Mouse (Mus musculus) monocyte, adult 2 months (primary cell): ENCODE results near the gene Epb41l2.
A peak's percentile ranks its signal among the peaks of the same experiment; 100 is the strongest.

Experiments used
- DNase-seq, 2 experiments: peaks; one replicate each; pipeline ENCODE4 v3.0.0; 2022; ENCODE audit warnings: low spot score in 2 of 2, low read depth in 1 of 2

Epb41l2 gene

GRCm38 (mm10) chr10:25365158-25365557 is 5.6 kb downstream of the Epb41l2 start:
- DNase-seq, result no peak

DNA sequence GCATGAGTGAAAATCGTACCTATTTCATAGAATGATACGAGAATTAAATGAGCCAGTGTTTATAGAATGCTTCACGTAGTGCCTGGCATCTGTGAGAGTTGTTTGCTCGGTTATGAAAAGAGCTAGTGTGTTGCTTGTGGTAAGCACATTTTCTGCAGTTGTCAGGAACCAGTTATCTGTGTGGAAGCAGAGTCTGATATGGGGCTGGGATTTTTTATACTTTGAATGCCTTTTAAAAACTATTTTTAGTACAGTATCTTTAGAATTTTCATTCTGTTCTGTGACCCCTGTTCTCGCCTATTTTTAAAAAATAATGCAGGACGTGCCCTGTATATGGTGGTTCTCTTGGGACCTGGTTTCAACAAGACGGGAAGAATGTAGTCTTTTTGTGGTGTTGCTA is 6.1 kb downstream of the Epb41l2 start:
- DNase-seq, result no peak

DNA sequence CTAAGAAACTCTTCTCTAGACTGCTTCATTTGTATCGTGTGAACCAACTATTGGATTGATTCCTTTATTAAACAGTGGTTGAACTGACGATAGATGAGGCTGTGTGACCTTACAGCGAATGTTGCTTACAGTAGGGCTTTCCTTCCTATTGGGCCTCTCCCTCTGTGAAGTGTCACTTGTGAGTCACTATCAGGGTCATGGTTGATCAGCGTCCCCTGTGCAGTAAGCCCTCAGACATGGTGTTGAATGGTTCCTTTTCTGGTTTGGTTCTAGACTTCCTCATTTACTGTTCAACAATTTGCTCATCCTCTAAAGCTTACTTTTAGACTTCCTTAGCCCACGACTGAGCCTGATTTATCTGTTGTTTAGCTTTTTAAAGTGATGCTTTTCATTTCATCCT is 7.1 kb downstream of the Epb41l2 start:
- peak; percentile 34 to 49 for DNase-seq

DNA sequence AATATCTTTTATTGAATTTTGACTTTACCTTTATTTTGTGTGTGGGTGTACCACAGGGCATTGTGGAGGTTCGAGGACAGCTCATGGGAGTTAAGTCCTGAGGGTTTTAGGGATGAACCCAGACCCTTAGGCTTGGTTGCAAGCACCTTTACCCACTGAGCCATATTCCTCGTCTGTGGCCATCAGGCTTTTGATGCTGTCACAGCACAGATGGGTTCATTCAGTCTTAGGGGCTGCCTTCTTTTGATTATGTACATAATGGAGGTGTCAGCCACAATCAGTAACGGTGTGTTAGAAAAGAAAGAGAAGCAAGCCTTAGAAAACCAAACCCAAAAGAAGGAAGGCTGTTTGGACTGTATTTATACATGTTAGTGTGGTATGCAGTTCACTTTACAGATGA is 9.3 kb downstream of the Epb41l2 start:
- no peak for DNase-seq

DNA sequence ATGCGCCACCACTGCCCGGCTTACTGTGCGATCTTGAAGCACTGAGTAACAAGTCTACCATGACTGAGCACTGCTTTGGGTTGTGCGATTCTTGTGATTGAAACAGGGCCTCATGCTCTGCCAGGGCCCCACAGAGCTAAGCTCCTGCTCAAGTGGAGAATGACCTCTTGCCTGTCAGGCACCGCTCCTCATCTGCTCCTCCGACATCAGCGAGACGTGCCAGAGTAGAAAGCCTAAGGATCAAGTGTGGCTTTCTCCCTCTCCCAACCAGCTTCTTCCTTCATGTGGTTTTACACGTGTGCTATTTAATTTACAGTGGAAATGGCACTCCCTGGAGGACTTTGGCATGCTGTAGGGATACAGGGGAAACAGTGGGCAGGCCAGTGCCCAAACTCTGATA is 10.1 kb downstream of the Epb41l2 start:
- DNase-seq, result no peak

- DNase-seq, result no peak
These were observed 11.7 kb downstream of the Epb41l2 start for GRCm38 (mm10) chr10:25371336-25371735.

DNA sequence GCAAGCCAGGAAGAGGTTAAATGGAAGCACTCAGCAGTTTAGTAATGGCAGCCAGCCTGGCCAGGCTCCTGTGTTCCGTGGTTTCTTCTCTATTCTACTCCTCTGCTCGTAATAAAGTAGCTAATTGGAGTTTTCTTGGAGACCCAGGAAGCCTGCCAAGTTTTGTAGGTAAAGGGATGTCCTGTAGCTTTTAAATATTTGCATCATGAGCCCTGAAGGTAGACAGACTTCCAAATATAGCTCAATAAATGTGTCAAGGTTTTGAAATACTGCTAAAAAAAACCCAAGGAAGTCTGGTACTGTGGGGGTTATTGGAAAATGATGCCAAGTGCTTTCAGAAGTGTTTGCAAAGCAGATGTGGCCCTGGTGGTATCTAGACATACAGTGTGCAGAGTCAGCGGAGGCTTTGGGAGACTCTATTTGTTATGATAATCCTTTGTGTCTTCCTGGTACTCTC is 12.3 kb downstream of the Epb41l2 start:
- no peak for DNase-seq

- DNase-seq, result no peak
These were observed 13.0 kb downstream of the Epb41l2 start for GRCm38 (mm10) chr10:25372510-25373148.

DNA sequence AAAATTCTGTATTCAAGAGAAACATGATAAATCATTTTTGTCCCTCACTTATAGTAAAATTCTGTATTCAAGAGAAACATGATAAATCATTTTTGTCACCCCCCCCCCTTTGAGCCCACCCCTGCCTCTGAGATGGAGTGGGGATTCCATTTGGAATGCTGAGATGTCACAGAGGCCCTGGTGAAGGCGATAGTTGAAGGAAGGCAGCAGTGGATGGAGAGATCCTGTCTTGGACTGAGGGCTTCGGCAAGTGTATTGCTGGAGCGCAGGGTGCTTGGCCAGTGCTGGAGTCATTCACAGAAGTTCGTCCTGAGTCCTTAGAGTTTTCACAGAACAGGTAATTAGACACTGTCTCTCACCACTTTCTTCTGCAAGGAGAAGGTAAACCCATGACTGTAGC is 15.4 kb downstream of the Epb41l2 start:
- DNase-seq, result no peak

DNA sequence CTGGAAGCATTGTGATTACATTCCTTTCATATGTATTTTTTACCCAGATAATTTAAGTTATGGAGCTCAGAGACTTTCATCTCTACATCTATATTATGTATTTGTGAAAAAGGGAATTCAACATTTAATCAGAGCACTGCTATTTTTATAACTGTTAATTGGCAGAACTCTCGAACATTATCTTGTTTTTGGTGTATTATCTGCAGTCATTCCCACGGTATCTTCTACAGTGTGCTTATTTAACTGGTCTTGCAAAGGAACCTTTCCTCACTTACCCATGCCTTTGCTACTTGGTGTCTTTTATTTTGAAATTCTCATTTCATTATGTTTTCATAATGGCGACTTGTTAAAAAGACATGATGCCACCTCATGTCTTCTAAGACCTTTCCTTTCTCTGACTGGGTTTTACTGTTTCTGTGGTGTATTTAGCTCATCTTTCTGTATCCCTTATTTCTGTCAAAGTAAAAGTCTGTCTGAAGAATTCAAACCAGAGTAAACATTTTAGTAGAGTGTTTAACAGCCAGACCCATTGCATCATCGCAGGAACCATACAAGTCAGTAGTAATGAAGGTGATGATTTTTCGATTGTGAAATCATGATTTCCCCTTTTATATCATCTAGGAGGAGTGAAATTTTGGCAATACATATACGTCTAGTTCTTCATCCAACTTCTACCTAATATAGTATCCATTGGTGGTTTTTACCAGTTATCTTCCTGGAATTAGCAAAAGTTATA is 21.3 kb downstream of the Epb41l2 start:
- DNase-seq, result no peak

DNA sequence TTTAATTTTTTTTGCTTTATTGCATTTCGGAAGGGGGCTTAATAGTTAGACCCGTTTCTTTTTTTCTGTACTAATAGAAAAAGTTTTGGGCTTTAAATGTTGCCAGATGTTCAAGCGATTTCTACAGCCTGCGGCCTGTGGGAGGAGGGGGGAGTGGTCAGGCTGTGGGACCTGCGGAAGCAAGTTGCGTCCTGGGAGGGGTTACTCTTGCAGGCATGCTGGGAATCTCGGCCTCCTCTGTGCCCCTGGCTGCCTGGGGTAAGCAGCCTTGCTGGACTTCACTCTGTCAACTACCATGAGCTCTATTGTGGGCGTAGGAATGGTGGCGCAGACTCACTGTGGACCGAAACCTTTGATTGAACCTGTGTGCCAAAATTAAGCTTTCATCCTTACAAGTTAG is 22.4 kb downstream of the Epb41l2 start:
- DNase-seq, result no peak

DNA sequence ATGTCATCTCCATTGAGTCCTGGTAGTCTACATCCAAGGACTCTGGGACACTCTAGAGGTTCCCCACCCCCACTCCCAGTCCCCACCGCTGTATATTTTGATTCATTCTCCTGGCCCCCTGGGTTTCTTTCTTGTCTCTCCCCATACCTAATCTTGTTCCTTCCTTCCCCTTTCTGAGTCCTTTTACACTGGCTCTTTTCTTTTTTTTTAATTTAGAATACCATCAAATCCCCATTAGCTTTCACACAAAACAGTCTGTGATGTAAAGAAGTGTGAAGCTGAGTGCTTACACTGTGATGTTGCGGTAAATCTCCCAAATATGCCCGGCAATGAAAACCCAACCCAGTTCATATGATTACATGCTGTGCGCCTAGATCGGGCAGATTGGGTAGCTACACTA is 23.6 kb downstream of the Epb41l2 start:
- no peak for DNase-seq

- DNase-seq, result no peak
These were observed 24.8 kb downstream of the Epb41l2 start for GRCm38 (mm10) chr10:25384391-25384790.

DNA sequence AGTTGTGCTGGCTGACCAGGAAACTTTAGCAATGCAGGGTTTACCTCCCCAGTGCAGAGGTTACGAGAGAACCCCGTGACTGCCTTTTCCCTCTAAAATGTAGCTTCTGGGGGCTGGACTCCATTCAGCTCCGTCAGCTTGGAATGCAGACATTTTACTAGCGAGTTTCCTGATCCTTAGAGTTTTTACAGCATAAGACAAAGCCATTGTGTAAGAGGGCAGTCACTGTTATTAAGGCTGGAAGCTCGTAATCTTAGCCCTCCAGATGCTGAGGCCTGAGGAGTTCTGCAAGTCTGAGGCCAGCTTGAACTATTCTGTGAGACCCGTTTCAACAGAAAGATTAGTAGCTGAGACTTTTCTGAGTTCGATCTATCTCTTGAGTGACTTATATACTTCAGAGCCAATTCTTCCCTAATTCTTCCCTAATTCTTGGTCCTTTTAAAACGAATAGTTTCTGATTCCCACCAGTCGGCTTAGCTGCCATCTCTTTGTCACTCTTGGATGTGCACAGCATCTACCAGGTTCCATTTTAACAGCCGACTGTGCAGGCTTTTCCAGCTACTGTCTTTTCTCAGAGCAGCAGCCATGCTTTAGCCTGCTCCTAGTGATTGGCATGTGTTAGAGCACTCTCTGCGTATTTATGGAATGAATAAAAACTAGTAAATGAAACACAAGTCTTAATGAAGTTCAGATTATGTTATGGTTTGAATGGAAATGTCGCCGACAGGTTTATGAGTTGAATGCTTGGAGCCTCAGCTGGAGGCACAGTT is 26.4 kb downstream of the Epb41l2 start:
- no peak for DNase-seq

GRCm38 (mm10) chr10:25386868-25387267 is 27.3 kb downstream of the Epb41l2 start:
- DNase-seq, result no peak

- no peak for DNase-seq
These were observed 27.7 kb downstream of the Epb41l2 start for GRCm38 (mm10) chr10:25387268-25387667.

- no peak for DNase-seq
These were observed 33.2 kb downstream of the Epb41l2 start for GRCm38 (mm10) chr10:25392786-25393185.

DNA sequence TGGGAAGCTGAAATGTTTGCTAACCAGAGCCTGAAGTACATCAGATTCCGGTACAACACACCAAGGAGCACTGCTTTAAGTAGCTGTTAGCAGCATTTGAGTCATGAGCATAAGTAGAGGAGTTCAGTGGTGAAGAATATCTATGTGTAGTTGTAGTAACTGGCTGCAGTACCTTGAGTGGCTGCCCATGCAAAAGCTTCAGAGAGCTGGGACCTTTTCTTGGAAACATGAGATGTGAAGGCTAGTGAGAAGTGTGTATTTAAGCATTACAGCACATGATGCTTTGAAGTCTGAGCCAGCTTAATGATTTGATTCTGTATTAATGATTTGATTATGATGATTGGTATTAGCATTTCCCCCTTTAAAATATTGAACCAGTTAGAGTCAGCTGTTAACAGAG is 34.1 kb downstream of the Epb41l2 start:
- DNase-seq, result no peak

- no peak for DNase-seq
These were observed 35.8 kb downstream of the Epb41l2 start for GRCm38 (mm10) chr10:25395236-25395886.

- no peak for DNase-seq
These were observed 37.3 kb downstream of the Epb41l2 start for GRCm38 (mm10) chr10:25396859-25397258.
